Comparison of ENCODE assay signal across 24 mouse cellular contexts in the genomic region with DNA sequence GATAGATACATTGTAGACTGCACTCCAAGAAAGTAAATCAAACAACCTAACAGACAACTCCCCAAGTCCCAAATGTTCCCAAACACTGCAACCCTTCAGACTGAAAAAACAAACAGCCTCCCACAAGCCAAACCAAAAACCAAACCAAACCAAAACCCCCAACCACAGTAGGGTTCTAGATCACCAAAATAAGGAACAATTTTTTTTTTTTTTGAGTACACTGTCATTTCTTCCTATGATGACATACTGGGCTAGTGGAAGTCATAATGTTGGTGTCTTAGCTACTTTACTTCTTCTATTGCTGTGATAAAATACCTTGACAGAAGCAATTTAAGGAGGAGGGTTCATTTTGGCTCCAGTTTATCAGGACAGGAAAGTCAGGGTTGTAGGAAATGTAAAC.
"Had no signal": no experiment of that assay in that cellular context is flagged by ENCODE, and none has a peak within 500 bp of the region (broad histone marks: within the 10 kb centered on the region; RNA-seq: fewer than 3 reads in every experiment).

No protein-coding gene starts in this region.

- H3K27me3 ChIP-seq: embryonic facial prominence, embryonic 12.5 days; embryonic facial prominence, embryonic 13.5 days; embryonic facial prominence, embryonic 15.5 days; forebrain, embryonic 12.5 days; forebrain, embryonic 13.5 days; forebrain, embryonic 15.5 days had no signal

- DNase-seq: cerebellum, adult 9-11 months; cerebellum, postnatal 10 days; cerebellum, postnatal 14 days; cerebellum, postnatal 25 days; cerebellum, postnatal 36 days; embryo, embryonic 11 days; forebrain, postnatal 0 days; gastrocnemius, adult 2 months; gastrocnemius, postnatal 10 days; gastrocnemius, postnatal 14 days; gastrocnemius, postnatal 25 days; gastrocnemius, postnatal 36 days; heart, adult 11 months; heart, adult 18-20 months; heart, adult 2 months had no signal

- H3K4me3 ChIP-seq: embryonic facial prominence, embryonic 10.5 days; embryonic facial prominence, embryonic 12.5 days; embryonic facial prominence, embryonic 13.5 days; embryonic facial prominence, embryonic 15.5 days; erythroblast, embryonic 14.5 days; forebrain, embryonic 10.5 days; forebrain, embryonic 12.5 days; forebrain, embryonic 13.5 days; forebrain, embryonic 15.5 days; gastrocnemius, adult 2 months; heart, adult 2 months had no signal

- H3K27ac ChIP-seq: embryonic facial prominence, embryonic 10.5 days; embryonic facial prominence, embryonic 12.5 days; embryonic facial prominence, embryonic 13.5 days; embryonic facial prominence, embryonic 15.5 days; forebrain, embryonic 10.5 days; forebrain, embryonic 12.5 days; forebrain, embryonic 13.5 days; forebrain, embryonic 15.5 days; gastrocnemius, adult 2 months; heart, adult 2 months had no signal

- H3K9me3 ChIP-seq: embryonic facial prominence, embryonic 15.5 days had no signal

- H3K4me1 ChIP-seq: embryonic facial prominence, embryonic 10.5 days; embryonic facial prominence, embryonic 12.5 days; embryonic facial prominence, embryonic 13.5 days; embryonic facial prominence, embryonic 15.5 days; forebrain, embryonic 10.5 days; forebrain, embryonic 12.5 days; forebrain, embryonic 13.5 days; forebrain, embryonic 15.5 days had no signal

- H3K36me3 ChIP-seq: embryonic facial prominence, embryonic 12.5 days; forebrain, embryonic 15.5 days had no signal

- H3K4me2 ChIP-seq: embryonic facial prominence, embryonic 12.5 days; embryonic facial prominence, embryonic 13.5 days; embryonic facial prominence, embryonic 15.5 days; forebrain, embryonic 12.5 days; forebrain, embryonic 13.5 days; forebrain, embryonic 15.5 days had no signal

- H3K9ac ChIP-seq: embryonic facial prominence, embryonic 12.5 days; embryonic facial prominence, embryonic 13.5 days; embryonic facial prominence, embryonic 15.5 days; forebrain, embryonic 12.5 days; forebrain, embryonic 13.5 days; forebrain, embryonic 15.5 days; forebrain, postnatal 0 days had no signal
